Mouse (Mus musculus) lung, postnatal 0 days (tissue): ENCODE data around the gene Sh3tc1.

Source experiments
- CTCF ChIP-seq: IDR thresholded peaks from 2 replicates; pipeline ENCODE4 v1.5.1; 2016; ENCODE audit warnings: antibody characterized with exemption, mild to moderate bottlenecking
- EP300 ChIP-seq: IDR thresholded peaks from 2 replicates; pipeline ENCODE4 v1.6.1; 2016; ENCODE audit warnings: antibody characterized with exemption, mild to moderate bottlenecking, control low read depth

DNA sequence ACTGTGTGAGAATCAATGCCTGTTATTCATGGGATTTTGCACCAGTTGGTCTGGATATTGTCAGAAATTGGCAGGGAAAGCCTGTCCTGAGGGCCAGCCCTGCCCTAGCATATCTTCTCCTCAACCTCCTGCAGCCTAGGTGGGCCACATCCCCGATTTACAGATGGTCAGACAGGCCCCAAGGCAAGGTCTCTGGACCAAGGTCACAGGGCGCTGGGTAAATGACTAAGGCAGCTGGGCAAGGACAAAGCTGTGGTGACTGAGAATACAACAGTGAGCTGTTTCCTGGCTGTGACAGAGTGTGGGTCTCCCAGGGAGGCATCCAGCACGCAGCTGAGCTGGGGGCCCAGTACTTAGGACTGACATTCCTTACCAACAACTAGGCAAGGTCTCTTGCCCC is 41.3 kb upstream of the Sh3tc1 start:
- no peak for TF ChIP-seq CTCF
- TF ChIP-seq EP300 = no peak
